Mouse (Mus musculus) heart, adult 2 months (tissue): ENCODE results near the gene Cd247. TPM values are rescaled to one million over a fixed set of nuclear protein-coding genes. Genes with fewer than 3 reads are reported as not detected.

Source experiments
- DNase-seq, 2 experiments: peaks; one replicate each; pipeline ENCODE4 v3.0.0; 2021
- H3K27ac ChIP-seq: fragments of 200-600 bp; 2 replicates; pipeline ENCODE4 v1.8.1; 2022
- H3K27me3 ChIP-seq: fragments of 200-500 bp; 2 replicates; pipeline ENCODE4 v1.6.1; 2012; ENCODE audit warnings: mild to moderate bottlenecking, low read length, inconsistent platforms, mixed read lengths; ENCODE audit not compliant: control insufficient read depth, insufficient read depth
- H3K36me3 ChIP-seq: fragments of 200-500 bp; 2 replicates; pipeline ENCODE4 v1.6.1; 2012; ENCODE audit warnings: low read length, inconsistent platforms; ENCODE audit not compliant: control insufficient read depth, insufficient read depth
- H3K4me1 ChIP-seq: fragments of 200-500 bp; 2 replicates; pipeline ENCODE4 v1.6.1; 2011; ENCODE audit warnings: low read length; ENCODE audit not compliant: control insufficient read depth, insufficient read depth
- H3K4me3 ChIP-seq: fragments of 200-600 bp; 2 replicates; pipeline ENCODE4 v1.8.1; 2022
- H3K79me2 ChIP-seq: fragments of 200-500 bp; replicated peaks from 2 replicates; pipeline ENCODE4 v1.6.1; 2012; ENCODE audit warnings: mild to moderate bottlenecking, inconsistent platforms, low read length, moderate library complexity, mixed read lengths; ENCODE audit not compliant: control insufficient read depth, insufficient read depth
- H3K9ac ChIP-seq: fragments of 200-500 bp; 2 replicates; pipeline ENCODE4 v1.6.1; 2012; ENCODE audit warnings: low read depth, mild to moderate bottlenecking, control low read depth, inconsistent platforms, low read length, mixed read lengths
- CTCF ChIP-seq: fragments of 200-600 bp; IDR thresholded peaks from 2 replicates; pipeline ENCODE4 v1.8.1; 2022; ENCODE audit warnings: antibody characterized with exemption, mild to moderate bottlenecking, moderate library complexity
- EP300 ChIP-seq: fragments of 200-500 bp; IDR thresholded peaks from 2 replicates; pipeline ENCODE4 v1.6.1; 2011; ENCODE audit warnings: low read depth, low read length, control low read depth; ENCODE audit not compliant: insufficient read depth
- POLR2A ChIP-seq: fragments of 200-500 bp; IDR thresholded peaks from 2 replicates; pipeline ENCODE4 v1.6.1; 2011; ENCODE audit warnings: mild to moderate bottlenecking, low read depth, low read length, control low read depth; ENCODE audit not compliant: insufficient read depth
- WGBS: fragments of 180-500 bp; shearing (Covaris S2); methylation state at CpG from one replicate; pipeline ENCODE4 v1.1.7; 2018; 5-methylcytosine and 5-hydroxymethylcytosine counted together
- intact Hi-C: fragments of 180-260 bp; cut with DNase I; formaldehyde crosslinking; loops from one replicate; pipeline ENCODE4 v1.15.1; 2025
- polyA plus RNA-seq: library from polyadenylated mRNA; depleted of rRNA; stranded (reverse); fragments of >200 nt; gene quantifications from 2 replicates; pipeline ENCODE4 v1.2.3, GENCODE M21; 2012
- total RNA-seq, 2 experiments: library from RNA; stranded (reverse); gene quantifications; 2 replicates each; pipeline ENCODE4 v1.2.3; 2021

The Cd247 gene
- total and polyA plus RNA-seq, 3 experiments, result 0.52 to 2.4 (median 0.76) TPM

DNA sequence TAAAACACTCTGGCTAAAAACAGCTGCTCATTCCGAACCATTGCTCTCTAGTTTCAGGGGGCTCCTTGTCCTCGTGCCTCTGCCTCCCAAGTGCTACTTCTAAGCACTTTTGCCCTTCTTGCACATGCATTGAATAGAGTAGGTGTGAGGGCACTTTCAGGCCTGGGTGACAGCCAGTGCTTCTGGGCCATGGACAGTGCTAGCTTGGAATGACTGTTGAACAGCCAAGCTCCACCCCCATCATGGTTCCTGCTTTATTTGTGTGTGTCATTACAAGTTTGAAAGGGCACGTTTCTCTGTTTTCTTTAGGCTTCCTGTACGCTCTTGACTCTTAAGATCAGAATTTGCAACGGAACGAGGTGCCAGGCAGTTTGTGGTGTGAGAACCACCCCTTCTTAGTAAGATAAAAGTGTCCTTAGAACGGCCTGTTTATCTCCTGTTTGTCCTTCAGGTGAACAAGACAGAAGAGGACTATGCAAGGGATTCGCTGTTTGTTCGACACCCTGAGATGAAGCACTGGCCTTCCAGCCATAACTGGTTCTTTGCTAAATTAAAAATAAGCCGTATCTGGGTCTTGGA, 18.2 kb upstream of the Cd247 start:
- peak in 1 of 2 experiments; percentile 30 for DNase-seq
- 65% methylated on average over 10 of the region's 10 CpGs for WGBS
- H3K4me3 ChIP-seq, result no peak overlapping the region
- no peaks in the 10 kb centered on the region for H3K79me2 ChIP-seq
- no peak overlapping the region for H3K9ac ChIP-seq
- peaks cover 3% of the 10 kb centered on the region for H3K4me1 ChIP-seq
- intact Hi-C loops, result loop anchor here (2.0 kb wide), 1 partner anchor 233 kb away; the partner anchor contains the start of gene Pou2f1
- 0 out of 2 replicates have a peak, but pooled peaks have one; percentile 43 for TF ChIP-seq EP300
- TF ChIP-seq CTCF, result no peak
- TF ChIP-seq POLR2A, result no peak
- no peak overlapping the region for H3K27ac ChIP-seq
- H3K27me3 ChIP-seq, result no peaks in the 10 kb centered on the region
- peaks cover 12% of the 10 kb centered on the region for H3K36me3 ChIP-seq

DNA sequence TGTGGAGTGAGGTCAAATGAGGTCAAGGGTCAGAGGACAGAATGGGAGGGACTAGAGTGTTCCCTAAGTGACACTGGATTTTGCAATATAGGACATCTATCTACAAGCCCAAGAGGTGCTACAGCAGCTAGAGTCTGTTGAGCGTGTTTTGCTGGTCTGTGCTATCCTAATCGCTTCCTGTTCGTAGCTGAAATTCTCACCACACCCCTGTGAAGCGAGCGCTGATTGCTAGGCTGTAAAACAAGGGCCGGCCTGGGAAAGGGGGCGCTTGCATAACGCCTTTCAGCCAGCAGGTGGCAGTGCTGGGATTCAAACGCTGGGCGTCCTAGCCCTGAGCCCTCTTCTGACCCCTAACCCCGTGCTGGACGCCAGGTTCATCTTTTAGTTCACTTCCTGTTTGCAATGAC, 17.0 kb upstream of the Cd247 start:
- Histone ChIP-seq H3K27me3 (no peaks in the 10 kb centered on the region), H3K4me3 (no peak overlapping the region), H3K36me3 (peaks cover 12% of the 10 kb centered on the region), H3K9ac (no peak overlapping the region), H3K4me1 (peaks cover 3% of the 10 kb centered on the region), H3K79me2 (no peaks in the 10 kb centered on the region), H3K27ac (no peak overlapping the region)
- 2% methylated on average over 12 of the region's 12 CpGs for WGBS
- intact Hi-C loops, result loop anchor here (2.0 kb wide), 1 partner anchor 231 kb away; the partner anchor contains the start of gene Pou2f1
- peak; percentile 76 to 86 for DNase-seq
- no peak for TF ChIP-seq POLR2A
- TF ChIP-seq CTCF, result peak; percentile 100
- peak; percentile 46; the same call in 1 of the 2 replicates for TF ChIP-seq EP300

DNA sequence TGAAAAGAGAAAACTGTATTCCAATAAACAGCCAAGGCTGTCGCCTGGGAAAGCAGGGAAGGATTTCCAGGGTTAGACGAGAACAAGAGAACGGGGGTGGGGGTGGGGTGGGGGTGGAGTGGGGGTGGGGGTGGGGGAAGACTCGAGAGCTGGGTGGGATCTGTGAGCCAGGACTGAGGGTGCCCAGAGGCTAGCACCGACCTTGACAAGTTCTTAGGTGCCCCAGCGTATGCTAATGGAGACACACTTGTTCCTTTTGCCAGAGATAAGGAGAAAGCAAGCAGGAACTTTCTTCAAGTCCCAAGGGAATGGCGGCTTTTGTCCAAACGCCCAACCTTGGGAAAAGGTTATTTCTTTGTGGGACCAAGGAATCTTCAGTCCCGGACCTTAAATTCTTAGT, 16.5 kb upstream of the Cd247 start:
- Histone ChIP-seq H3K9ac (no peak overlapping the region), H3K27me3 (no peaks in the 10 kb centered on the region), H3K27ac (no peak overlapping the region), H3K4me3 (no peak overlapping the region), H3K4me1 (peaks cover 3% of the 10 kb centered on the region), H3K79me2 (no peaks in the 10 kb centered on the region), H3K36me3 (peaks cover 12% of the 10 kb centered on the region)
- WGBS, result 48% methylated on average over 9 of the region's 9 CpGs
- DNase-seq, result no peak
- intact Hi-C loops, result loop anchor here (2.0 kb wide), 1 partner anchor 231 kb away; the partner anchor contains the start of gene Pou2f1
- no peak for TF ChIP-seq POLR2A
- no peak for TF ChIP-seq CTCF
- no peak for TF ChIP-seq EP300

DNA sequence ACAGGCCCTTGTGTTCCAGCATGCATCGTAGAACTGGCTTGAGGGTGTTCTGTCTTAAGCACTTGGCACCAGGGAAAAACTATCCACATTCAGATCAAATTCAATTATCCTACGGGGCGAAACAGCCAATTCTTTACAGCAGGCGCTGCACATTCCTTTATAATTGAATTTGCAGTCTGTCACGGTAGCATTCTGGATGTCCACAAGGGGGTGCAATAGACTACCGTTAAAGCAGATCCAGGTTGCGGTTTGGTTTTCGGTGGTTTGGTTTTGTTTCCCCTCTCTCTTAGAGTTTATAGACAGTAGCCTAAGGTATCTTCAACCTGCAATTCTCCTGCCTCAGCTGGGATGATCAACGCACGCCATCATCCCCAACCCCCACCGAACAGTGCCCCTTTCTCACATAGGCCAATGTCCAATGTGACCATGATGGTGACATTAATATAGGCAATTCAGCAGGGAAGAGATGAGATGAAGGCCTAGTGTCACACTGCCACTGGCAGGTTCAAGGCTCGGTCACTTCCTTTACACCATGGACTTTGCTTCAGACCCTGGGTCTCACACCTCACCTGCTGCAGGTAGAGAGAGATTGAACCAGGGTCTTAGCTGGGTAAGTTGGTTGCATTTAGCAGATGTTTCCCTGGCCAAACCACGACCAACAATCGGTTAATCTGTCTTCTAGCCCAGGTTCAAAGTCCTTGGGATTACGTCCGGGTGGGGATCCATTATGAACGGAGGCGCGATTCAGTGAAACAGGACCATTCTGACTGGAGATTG, 12.8 kb upstream of the Cd247 start:
- Histone ChIP-seq H3K27ac (no peak overlapping the region), H3K79me2 (no peaks in the 10 kb centered on the region), H3K36me3 (peaks cover 2% of the 10 kb centered on the region), H3K27me3 (no peaks in the 10 kb centered on the region), H3K9ac (no peak overlapping the region), H3K4me3 (no peak overlapping the region), H3K4me1 (peaks cover 3% of the 10 kb centered on the region)
- TF ChIP-seq CTCF, result peak; percentile 88
- no peak for TF ChIP-seq EP300
- no peak for TF ChIP-seq POLR2A
- WGBS, result 47% methylated on average over 19 of the region's 19 CpGs
- peak in 1 of 2 experiments; percentile 26 for DNase-seq
- intact Hi-C loops, result loop anchor here (5.0 kb wide), 1 partner anchor 587 kb away; no protein-coding TSS in a partner anchor

DNA sequence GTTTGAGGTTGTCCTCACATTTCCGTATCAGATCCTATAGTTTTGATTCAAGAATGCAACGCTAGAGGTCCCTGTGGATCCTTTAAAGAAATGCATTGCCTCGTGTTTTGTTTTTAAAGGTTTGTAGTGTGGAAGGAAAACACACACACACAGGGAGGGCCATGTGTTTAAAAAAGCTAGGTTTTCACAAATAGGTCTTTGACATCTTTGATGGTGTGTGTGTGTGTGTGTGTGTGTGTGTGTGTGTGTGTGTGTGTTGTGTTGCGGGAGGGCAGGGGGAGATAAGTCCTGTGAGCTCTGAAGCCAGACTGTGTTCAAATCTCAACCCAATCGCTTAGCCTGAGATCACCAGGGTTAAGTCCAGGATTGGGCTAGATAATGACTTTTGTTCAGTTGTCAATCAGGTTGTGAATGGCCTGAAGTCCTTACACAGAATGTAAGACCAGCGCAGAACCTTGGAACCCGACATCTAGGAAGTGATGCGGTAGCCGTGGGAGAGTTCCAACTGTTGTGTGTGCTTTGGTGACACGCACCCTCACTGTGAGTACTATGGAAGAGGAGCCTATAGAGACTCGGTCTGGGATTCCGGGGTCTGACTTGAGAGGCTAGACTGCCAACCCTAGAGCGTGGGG, 8.4 kb upstream of the Cd247 start:
- Histone ChIP-seq H3K4me1 (no peaks in the 10 kb centered on the region; the same call in 1 of the 2 replicates), H3K4me3 (peak overlapping the region; percentile 32), H3K27ac (peak overlapping the region; percentile 75), H3K27me3 (no peaks in the 10 kb centered on the region), H3K36me3 (no peaks in the 10 kb centered on the region), H3K79me2 (no peaks in the 10 kb centered on the region), H3K9ac (peak overlapping the region; percentile 57)
- intact Hi-C loops, result loop anchor here (1.0 to 5.0 kb wide), 5 partner anchors 78 to 582 kb away; no protein-coding TSS in a partner anchor
- WGBS, result 3% methylated on average over 13 of the region's 13 CpGs
- DNase-seq, result no peak
- no peak for TF ChIP-seq EP300
- TF ChIP-seq CTCF, result peak; percentile 62
